Mouse (Mus musculus): ENCODE measurements around the gene Gm5269.

The Gm5269 gene

DNA sequence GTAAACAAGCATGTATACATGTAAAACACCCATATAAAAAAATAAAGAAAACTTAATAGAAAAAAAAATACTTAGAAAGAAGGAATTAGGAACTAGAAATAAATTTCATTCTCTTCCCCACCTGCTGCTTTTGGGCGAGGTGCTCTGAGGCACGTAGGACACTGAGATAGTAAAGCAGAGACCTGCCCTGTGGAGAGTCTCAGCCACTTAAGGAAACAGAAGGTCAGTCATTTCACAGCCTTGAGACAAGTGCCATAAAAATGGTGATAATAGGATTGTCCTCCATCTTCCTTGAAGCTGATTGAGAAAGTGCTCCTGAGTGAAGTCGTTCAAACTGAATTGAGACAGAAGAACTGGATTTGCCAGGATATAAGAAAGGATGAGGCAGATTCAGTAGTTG, 12.6 kb downstream of the Gm5269 start:
- no peak for DNase-seq (ENCODE audit: low spot score)

DNA sequence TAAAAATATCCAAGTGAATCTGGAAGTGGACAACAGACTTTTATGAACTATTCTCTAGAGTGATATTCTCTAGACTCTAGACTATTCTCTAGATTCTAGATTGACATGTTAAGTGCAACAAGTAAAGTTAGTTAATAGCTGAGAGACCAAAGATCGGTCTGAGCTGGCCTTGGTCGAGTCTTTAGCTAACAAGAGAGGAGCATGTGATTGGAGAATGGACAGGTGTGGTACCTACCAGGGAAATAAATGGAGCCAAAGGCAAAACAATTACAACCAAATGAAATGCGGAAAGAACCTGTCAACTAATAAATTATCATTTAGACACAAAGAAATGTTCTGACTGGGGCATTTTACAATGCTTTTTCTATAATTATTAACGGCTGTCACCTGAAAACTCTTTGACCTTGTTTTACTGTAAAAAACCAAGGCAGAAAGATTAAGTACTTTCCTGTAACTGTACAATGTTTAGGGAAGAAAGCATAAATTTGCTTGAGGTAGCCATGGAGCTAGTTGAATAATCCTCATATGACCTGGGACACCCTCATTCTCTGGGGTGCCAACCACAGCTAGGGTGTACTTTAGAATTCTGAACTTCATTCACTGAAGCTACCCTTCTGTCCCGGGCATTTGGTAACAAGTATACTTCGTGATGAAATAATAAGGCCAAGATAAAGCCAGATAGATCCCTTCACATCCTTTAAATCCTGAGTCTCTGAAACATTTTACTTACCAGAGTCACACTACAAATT, 13.4 kb downstream of the Gm5269 start:
- no peak for DNase-seq (ENCODE audit: low spot score)

DNA sequence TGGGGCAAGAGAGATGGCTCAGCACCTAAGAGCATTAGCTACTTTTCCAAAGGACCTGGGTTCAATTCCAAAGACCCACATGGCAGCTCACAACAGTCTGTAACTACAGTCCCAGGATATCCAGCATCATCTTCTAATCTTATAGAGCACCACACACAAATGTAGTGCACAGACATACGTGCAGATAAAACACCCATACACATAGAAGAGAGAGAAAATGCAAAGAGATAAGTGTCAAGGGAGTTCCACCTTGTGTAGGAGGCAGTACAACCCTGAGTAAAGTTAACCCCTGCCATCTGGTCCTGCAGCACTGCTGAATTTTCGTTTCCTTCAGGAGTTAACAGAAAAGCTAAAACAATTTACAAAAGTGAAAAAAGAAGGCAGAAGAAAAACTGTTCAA, 14.4 kb downstream of the Gm5269 start:
- DNase-seq (ENCODE audit: low spot score): no peak

DNA sequence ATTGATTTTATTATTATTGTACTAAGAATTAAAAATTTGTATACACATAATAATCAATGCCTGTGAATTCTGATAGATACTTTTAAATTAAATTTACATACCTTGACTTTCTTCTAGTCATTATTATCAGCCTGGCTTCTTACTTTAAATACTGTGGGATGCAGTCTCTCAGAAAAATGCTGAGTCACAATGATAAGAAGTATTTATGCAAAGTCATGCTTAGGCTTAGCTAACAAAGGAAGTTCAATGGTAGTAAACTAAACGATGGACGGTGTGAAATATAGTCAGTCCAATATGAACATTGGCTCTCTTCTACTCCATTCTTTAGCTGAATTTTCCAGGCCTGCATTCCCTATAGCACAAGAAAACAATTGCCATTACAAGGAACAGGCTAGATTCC, 16.8 kb downstream of the Gm5269 start:
- no peak for DNase-seq (ENCODE audit: low spot score)

DNA sequence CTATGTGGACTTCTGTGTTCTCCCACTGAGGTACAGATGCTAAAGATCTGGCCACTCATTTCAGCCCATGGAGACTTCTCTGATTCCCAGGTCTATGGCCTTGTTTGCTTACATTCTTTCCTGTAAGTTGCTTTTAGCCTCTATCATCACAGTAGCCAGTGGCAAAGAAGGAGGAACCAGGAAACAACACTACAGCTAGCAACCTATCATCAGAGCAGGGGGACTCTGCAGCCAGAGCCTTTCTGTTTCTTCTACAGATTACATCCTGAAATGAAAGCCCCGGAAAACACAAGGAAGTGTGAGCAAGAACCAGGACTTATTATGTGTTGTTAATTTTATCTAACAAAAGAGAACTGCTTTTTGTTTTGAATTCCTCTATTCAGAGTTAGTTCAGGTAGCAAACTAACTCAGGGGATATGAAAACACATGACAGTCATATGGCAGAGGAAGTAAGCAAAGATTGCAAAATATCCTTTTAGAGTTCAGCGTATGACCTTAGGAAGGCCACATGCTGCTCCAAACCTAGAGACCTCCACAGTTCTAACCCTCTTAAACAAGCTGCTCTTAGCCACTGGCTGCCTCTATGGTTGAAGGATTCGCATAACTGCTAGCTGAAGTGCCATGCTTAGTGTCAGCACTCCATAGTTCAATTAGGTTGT, 21.5 kb downstream of the Gm5269 start:
- DNase-seq (ENCODE audit: low spot score): no peak

- no peak for DNase-seq (ENCODE audit: low spot score)
These were observed 22.0 kb downstream of the Gm5269 start for GRCm38 (mm10) chr1:45868050-45868449.

DNA sequence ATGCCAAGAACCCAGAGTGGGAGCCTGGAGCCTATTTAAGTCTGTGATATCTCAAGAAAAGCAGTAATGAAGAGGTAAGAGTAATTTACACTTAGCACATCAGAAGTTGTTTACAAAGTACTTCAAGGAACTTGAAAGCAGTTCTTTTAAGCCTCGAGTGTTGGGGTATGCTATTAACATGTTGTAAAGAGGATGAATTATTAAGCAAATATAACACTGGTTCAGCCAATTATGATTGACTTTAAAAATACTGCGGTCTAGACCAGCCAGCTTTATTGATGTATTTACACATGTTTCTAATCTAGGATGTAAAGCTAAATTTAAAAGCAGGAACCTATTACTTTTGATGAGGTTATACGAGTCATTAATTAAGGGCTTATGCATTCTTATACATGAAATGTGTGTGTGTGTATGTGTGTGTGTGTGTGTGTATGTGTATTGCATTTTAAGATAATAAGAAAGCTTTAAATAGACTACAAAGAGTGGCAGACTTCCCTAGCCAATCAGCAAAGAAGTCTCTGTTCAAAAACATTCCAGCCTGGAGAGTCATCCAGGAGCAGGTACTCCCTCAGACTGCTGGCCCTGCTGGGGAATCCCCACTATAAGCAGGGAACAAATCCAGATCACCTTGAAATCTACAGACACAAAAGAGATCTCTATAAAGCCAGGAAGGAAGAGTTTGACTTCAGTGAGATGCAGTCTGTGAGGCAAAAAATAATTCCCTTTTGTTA, 23.6 kb downstream of the Gm5269 start:
- DNase-seq (ENCODE audit: low spot score): no peak

DNA sequence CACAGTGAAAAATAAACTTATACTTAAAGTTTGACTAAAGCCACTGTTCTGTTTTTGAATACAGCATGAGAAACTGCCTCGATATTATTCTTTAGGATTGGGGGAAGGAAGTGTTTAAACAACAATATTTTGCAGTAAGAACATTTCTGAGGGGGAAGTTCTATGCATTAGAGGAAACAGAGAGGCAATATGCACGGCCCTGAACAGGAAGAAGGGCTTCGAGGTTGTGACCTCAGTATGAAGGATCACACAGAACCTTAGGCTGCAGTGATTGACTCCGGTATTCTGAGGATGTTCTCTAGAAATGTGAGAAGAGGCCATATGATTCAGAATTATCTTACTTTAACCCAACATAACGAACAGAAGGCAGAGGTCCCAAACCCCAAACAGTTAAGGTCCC, 24.3 kb downstream of the Gm5269 start:
- DNase-seq (ENCODE audit: low spot score): no peak

- no peak for DNase-seq (ENCODE audit: low spot score)
These were observed 24.8 kb downstream of the Gm5269 start for GRCm38 (mm10) chr1:45865316-45865715.

- no peak for DNase-seq (ENCODE audit: low spot score)
These were observed 25.5 kb downstream of the Gm5269 start for GRCm38 (mm10) chr1:45864564-45865014.

DNA sequence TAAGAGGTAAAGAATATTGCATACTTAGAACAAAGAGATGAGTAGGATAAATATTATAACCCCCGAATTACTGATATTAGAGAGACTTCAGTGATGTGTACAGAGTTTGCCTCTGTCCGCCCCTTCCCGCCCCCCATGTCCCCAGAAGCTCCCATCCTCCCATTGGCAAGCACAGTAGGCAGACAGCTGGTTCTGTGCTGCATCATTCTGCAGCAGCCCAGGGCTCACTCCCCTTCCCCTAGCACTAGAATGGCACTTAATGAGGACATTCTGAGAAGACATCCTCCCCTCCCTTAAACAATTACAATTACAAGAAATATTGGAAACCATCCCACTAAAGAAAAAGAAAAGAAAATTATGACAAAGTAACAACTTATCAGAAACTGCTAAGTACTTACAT, 26.4 kb downstream of the Gm5269 start:
- DNase-seq (ENCODE audit: low spot score): no peak

GRCm38 (mm10) chr1:45861162-45861561, 28.9 kb downstream of the Gm5269 start:
- DNase-seq (ENCODE audit: low spot score): no peak

DNA sequence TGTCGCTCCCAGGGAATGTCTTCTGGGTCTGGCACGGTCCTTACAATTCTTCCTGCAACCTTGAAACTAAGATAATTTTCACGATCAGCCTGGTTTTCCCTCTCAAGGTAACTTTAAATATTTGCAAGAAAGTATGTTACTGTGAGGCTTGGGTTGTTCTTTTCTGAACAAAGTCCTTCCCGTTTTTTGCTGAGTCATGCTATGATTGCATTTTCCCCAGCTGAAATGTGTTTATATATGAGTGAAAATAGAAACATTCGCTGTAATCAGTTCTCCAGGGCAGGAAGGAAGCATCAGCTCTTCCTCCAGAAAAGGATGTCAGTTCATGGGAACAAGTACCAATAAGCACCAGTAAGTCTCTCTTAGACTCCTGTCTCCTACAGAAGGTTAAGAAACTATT, 29.7 kb downstream of the Gm5269 start:
- no peak for DNase-seq (ENCODE audit: low spot score)

GRCm38 (mm10) chr1:45858038-45858437, 32.0 kb downstream of the Gm5269 start:
- DNase-seq (ENCODE audit: low spot score): no peak

- no peak for DNase-seq (ENCODE audit: low spot score)
These were observed 44.6 kb downstream of the Gm5269 start for GRCm38 (mm10) chr1:45845466-45845865.
